Mouse (Mus musculus): ENCODE measurements at regions not wholly inside any gene's neighbourhood (a gene's known extent, or its start where the extent isn't known, plus 50 kb on each side); places are given as distances from the start of the nearest gene placed in this dataset.

- TF ChIP-seq CTCF (IDR thresholded peaks at IDR 0.05; ENCODE audit: insufficient read depth, low read length) (no peak), POLR2A (IDR thresholded peaks at IDR 0.05; ENCODE audit: borderline replicate concordance, extremely low read depth, low read depth, low read length) (no peak)
Measured at GRCm38 (mm10) chr14:99592922-99593321, 294.4 kb downstream of the Klf5 start.

Data from lung, adult 2 months (tissue).